Mouse (Mus musculus) stomach, embryonic 16.5 days (tissue): ENCODE measurements around the gene Ccdc162. TPM values are rescaled to one million over a fixed set of nuclear protein-coding genes. Genes with fewer than 3 reads are reported as not detected.

Experiments
- ATAC-seq: fragments of 200-750 bp; cut with Nextera tagmentation; 2 replicates; pipeline ENCODE4 v1.8.0; 2017; ENCODE audit warnings: moderate number of reproducible peaks, moderate TSS enrichment; ENCODE audit not compliant: insufficient read depth, low FRiP score
- H3K27ac ChIP-seq: fragments of 300-500 bp; sonication (generic); 2 replicates; pipeline ENCODE4 v1.5.1; 2014; ENCODE audit warnings: low read length
- H3K27me3 ChIP-seq: fragments of 300-500 bp; sonication (generic); 2 replicates; pipeline ENCODE4 v1.6.1; 2014; ENCODE audit warnings: low read length, control low read depth, mixed read lengths; ENCODE audit not compliant: control insufficient read depth, insufficient read depth
- H3K36me3 ChIP-seq: fragments of 300-500 bp; sonication (generic); 2 replicates; pipeline ENCODE4 v1.6.1; 2014; ENCODE audit warnings: low read length; ENCODE audit not compliant: control insufficient read depth, insufficient read depth
- H3K4me1 ChIP-seq: fragments of 300-500 bp; sonication (generic); 2 replicates; pipeline ENCODE4 v1.6.1; 2014; ENCODE audit warnings: low read length, control low read depth, mixed read lengths; ENCODE audit not compliant: control insufficient read depth, insufficient read depth
- H3K4me2 ChIP-seq: fragments of 300-500 bp; sonication (generic); 2 replicates; pipeline ENCODE4 v1.6.1; 2014; ENCODE audit warnings: low read depth, low read length, mixed read lengths
- H3K4me3 ChIP-seq: fragments of 300-500 bp; sonication (generic); replicated peaks from 2 replicates; pipeline ENCODE4 v1.5.1; 2014; ENCODE audit warnings: mild to moderate bottlenecking, low read length
- H3K9ac ChIP-seq: fragments of 300-500 bp; sonication (generic); 2 replicates; pipeline ENCODE4 v1.6.1; 2014; ENCODE audit warnings: low read length
- H3K9me3 ChIP-seq: fragments of 300-500 bp; sonication (generic); replicated peaks from 2 replicates; pipeline ENCODE4 v1.6.1; 2016; ENCODE audit warnings: low read length, control low read depth; ENCODE audit not compliant: control insufficient read depth
- WGBS: fragments of 180-500 bp; shearing (Covaris S2); extraction: QIAGEN DNeasy Blood & Tissue Kit; methylation state at CpG from one replicate; pipeline ENCODE4 v1.1.7; 2014; 5-methylcytosine and 5-hydroxymethylcytosine counted together
- polyA plus RNA-seq: library from polyadenylated mRNA; unstranded; fragments of >200 nt; fragmentation: Nextera tagmentation; extraction: Ambion mirVana; gene quantifications from 2 replicates; pipeline ENCODE4 v1.2.1, GENCODE M21; 2015

The Ccdc162 gene
- polyA plus RNA-seq, 1 experiment from 2014 or later, result 1.0 TPM

GRCm38 (mm10) chr10:41536714-41537113, 179.7 kb downstream of the Ccdc162 start:
- WGBS, result 84% methylated on average over 1 of the region's 1 CpGs
- no peaks in the 10 kb centered on the region for H3K4me1 ChIP-seq
- no peak overlapping the region for H3K9ac ChIP-seq
- no peak for ATAC-seq
- H3K27ac ChIP-seq, result no peak overlapping the region
- H3K36me3 ChIP-seq, result peaks cover 15% of the 10 kb centered on the region
- H3K27me3 ChIP-seq, result no peaks in the 10 kb centered on the region
- H3K4me3 ChIP-seq, result no peak overlapping the region
- H3K4me2 ChIP-seq, result no peak overlapping the region
- H3K9me3 ChIP-seq, result no peaks in the 10 kb centered on the region

GRCm38 (mm10) chr10:41535991-41536390, 180.4 kb downstream of the Ccdc162 start:
- no peaks in the 10 kb centered on the region for H3K4me1 ChIP-seq
- H3K9me3 ChIP-seq, result no peaks in the 10 kb centered on the region
- WGBS, result 95% methylated on average over 2 of the region's 2 CpGs

GRCm38 (mm10) chr10:41529972-41530371, 186.5 kb downstream of the Ccdc162 start:
- no peak overlapping the region for H3K9ac ChIP-seq
- H3K4me3 ChIP-seq, result no peak overlapping the region
- no peaks in the 10 kb centered on the region for H3K27me3 ChIP-seq
- ATAC-seq, result no peak
- peaks cover 21% of the 10 kb centered on the region for H3K36me3 ChIP-seq
- H3K27ac ChIP-seq, result no peak overlapping the region
- H3K9me3 ChIP-seq, result no peaks in the 10 kb centered on the region
- H3K4me2 ChIP-seq, result no peak overlapping the region
- WGBS, result 82% methylated on average over 5 of the region's 5 CpGs
- no peaks in the 10 kb centered on the region for H3K4me1 ChIP-seq

More at GRCm38 (mm10) chr10:41535991-41536390, 180.4 kb downstream of the Ccdc162 start:
- no peak overlapping the region for H3K9ac ChIP-seq
- peaks cover 15% of the 10 kb centered on the region for H3K36me3 ChIP-seq
- no peaks in the 10 kb centered on the region for H3K27me3 ChIP-seq
- H3K4me2 ChIP-seq, result no peak overlapping the region
- ATAC-seq, result no peak
- no peak overlapping the region for H3K27ac ChIP-seq
- H3K4me3 ChIP-seq, result no peak overlapping the region

- 67% methylated on average over 1 of the region's 1 CpGs for WGBS
- no peak for ATAC-seq
- Histone ChIP-seq H3K27me3 (no peaks in the 10 kb centered on the region), H3K27ac (no peak overlapping the region), H3K4me3 (no peak overlapping the region), H3K36me3 (0 out of 2 replicates have a peak, but pooled peaks cover 12% of the 10 kb centered on the region), H3K4me1 (peaks cover 20% of the 10 kb centered on the region), H3K4me2 (no peak overlapping the region), H3K9me3 (no peaks in the 10 kb centered on the region), H3K9ac (no peak overlapping the region)
Observed at GRCm38 (mm10) chr10:41525696-41526095, 190.7 kb downstream of the Ccdc162 start.

GRCm38 (mm10) chr10:41523386-41523785, 193.0 kb downstream of the Ccdc162 start:
- WGBS, result 36% methylated on average over 3 of the region's 3 CpGs
- peaks cover 20% of the 10 kb centered on the region for H3K4me1 ChIP-seq
- ATAC-seq, result no peak

GRCm38 (mm10) chr10:41520410-41520673, 196.1 kb downstream of the Ccdc162 start:
- H3K4me3 ChIP-seq, result peak overlapping the region; percentile 97
- 0 out of 2 replicates have a peak, but pooled peaks cover 3% of the 10 kb centered on the region for H3K36me3 ChIP-seq
- H3K9me3 ChIP-seq, result no peaks in the 10 kb centered on the region
- ATAC-seq, result no peak
- no peak overlapping the region for H3K27ac ChIP-seq
- peak overlapping the region; percentile 97 for H3K9ac ChIP-seq
- H3K27me3 ChIP-seq, result no peaks in the 10 kb centered on the region
- WGBS, result 2% methylated on average over 5 of the region's 5 CpGs
- peaks cover 20% of the 10 kb centered on the region for H3K4me1 ChIP-seq
- H3K4me2 ChIP-seq, result peak overlapping the region; percentile 88

More at GRCm38 (mm10) chr10:41523386-41523785, 193.0 kb downstream of the Ccdc162 start:
- no peaks in the 10 kb centered on the region for H3K27me3 ChIP-seq
- 0 out of 2 replicates have a peak, but pooled peaks cover 6% of the 10 kb centered on the region for H3K36me3 ChIP-seq
- H3K4me2 ChIP-seq, result no peak overlapping the region
- no peak overlapping the region for H3K27ac ChIP-seq
- H3K4me3 ChIP-seq, result no peak overlapping the region
- H3K9me3 ChIP-seq, result no peaks in the 10 kb centered on the region
- H3K9ac ChIP-seq, result no peak overlapping the region

- ATAC-seq, result peak; percentile 38; the same call in 1 of the 2 replicates
- H3K27ac ChIP-seq, result peak overlapping the region; percentile 98
Observed at GRCm38 (mm10) chr10:41519640-41520409, 196.6 kb downstream of the Ccdc162 start.

GRCm38 (mm10) chr10:41518981-41519618, 197.3 kb downstream of the Ccdc162 start, which contains the start of gene Cd164:
Cd164 (plus strand) TSS chr10:41519414.
- Histone ChIP-seq H3K9ac (peak within 1 kb of the TSS; percentile 97), H3K27ac (peak within 1 kb of the TSS; percentile 98), H3K4me1 (peaks cover 16% of the 10 kb centered on the region), H3K4me2 (peak within 1 kb of the TSS; percentile 88), H3K36me3 (no peaks in the 10 kb centered on the region), H3K27me3 (no peaks in the 10 kb centered on the region), H3K9me3 (no peaks in the 10 kb centered on the region), H3K4me3 (peak within 1 kb of the TSS; percentile 97)
- under 1% methylated on average over 69 of the region's 69 CpGs for WGBS
- peak; percentile 94 for ATAC-seq

More at GRCm38 (mm10) chr10:41519640-41520409, 196.6 kb downstream of the Ccdc162 start:
- WGBS, result under 1% methylated on average over 65 of the region's 65 CpGs
- peak overlapping the region; percentile 88 for H3K4me2 ChIP-seq
- H3K36me3 ChIP-seq, result 0 out of 2 replicates have a peak, but pooled peaks cover 3% of the 10 kb centered on the region
- H3K4me1 ChIP-seq, result peaks cover 19% of the 10 kb centered on the region
- peak overlapping the region; percentile 97 for H3K9ac ChIP-seq
- no peaks in the 10 kb centered on the region for H3K27me3 ChIP-seq
- H3K4me3 ChIP-seq, result peak overlapping the region; percentile 97
- H3K9me3 ChIP-seq, result no peaks in the 10 kb centered on the region

DNA sequence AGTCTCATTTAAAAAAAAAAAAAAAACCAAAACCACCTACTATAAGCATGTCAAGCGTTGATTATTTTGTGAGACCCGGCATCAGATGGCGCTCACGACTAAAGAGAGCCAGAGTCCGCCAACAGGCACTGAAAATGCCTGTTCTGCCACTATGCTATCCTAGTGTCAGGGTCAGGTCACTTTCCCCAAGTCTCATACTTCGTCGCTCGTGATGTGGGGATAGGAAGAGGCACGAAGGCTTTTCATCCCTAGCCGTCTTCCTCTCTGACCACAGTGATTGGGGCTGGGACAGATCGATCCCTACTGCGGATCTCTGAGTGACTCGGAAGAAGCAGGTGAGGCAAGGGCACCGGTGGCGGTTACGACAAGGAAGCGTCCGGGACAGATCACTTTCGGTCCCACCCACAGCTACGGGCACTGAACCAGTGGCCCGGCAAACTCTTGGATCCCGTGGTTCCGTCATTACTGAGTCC, 197.9 kb downstream of the Ccdc162 start:
- Histone ChIP-seq H3K9me3 (no peaks in the 10 kb centered on the region), H3K4me1 (peaks cover 13% of the 10 kb centered on the region), H3K4me2 (peak overlapping the region; percentile 85), H3K36me3 (no peaks in the 10 kb centered on the region), H3K4me3 (peak overlapping the region; percentile 97), H3K27ac (peak overlapping the region; percentile 98), H3K27me3 (no peaks in the 10 kb centered on the region), H3K9ac (peak overlapping the region; percentile 97)
- under 1% methylated on average over 23 of the region's 23 CpGs for WGBS
- ATAC-seq, result peak; percentile 70
